Mouse (Mus musculus) kidney, adult 18-20 months (tissue): Measurements from ENCODE around the gene 2700081O15Rik.
"Not testable (repeated sequence)": the region's sequence is repeated elsewhere in the genome, so short reads cannot be mapped to it uniquely, and the experiment has no call there.

Source experiments
- DNase-seq: peaks from one replicate; pipeline ENCODE4 v3.0.0; 2021

The 2700081O15Rik gene

DNA sequence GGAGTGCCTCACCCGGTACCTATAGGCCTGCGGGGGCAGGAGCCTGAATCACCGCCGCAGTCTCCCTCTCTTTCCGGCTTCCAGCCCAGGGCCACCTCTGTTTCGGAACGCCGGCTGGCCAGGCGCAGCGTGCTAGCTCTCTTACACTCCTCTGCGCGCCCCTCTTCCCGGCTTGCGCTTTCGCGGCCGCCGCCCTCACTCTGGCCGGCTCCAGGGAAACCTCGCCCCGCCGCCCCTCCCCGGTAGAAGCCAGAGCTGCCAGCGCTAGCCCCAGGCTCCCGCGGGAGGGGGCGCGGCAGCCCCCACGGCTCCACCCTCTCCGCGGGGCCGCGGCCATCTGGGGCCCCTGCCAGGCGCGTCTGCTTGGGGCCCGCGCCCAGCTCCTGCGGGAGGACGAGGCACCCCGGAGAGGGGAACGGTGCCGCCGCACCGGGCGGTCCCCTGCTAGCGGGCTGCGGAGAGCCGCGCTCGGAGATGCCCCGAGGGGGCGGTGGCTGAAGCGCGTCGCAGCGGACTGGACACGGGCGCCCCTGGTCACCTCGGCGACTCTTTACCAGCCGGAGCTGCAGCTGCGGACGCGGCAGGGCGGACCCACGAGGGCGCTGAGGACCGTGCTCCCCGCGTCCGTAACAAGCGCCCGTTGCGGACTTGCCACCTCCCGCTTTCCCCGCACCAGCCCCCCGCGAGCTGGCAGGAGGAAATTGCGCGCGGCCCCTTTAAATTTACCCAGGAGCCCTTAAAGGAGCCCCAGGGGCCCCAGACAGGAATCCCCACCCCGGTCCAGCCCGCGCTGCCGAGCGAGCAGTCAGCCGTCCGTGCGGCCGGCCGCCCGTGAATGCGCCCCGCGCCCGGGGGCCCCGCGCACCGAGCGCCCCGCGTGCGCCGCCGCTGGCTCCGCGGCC lies at the start of gene 2700081O15Rik:
2700081O15Rik (plus strand) TSS at position 792 of the 902 bp plus-strand sequence.
- DNase-seq = peak; percentile 74

DNA sequence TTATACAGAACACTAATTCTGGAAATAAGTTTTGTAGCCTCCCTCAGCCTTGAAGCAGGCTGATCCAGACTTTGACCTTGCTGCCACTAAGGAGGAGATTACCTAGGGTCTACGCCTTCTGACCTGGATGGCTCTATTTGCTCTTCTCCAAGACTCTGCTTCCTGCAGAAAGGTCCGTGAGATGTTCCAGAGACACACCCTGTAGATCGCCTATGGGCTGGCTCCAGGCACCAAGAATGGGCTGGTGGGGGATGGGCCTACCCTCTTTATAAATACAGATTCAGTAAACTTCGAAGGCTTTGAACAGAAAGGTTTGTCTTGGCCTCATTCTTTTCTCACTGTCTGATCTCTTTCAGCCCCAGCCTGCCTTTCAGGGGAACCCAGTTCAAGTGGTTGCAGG lies 48.0 kb upstream of the 2700081O15Rik start:
- not testable (repeated sequence) for DNase-seq

DNA sequence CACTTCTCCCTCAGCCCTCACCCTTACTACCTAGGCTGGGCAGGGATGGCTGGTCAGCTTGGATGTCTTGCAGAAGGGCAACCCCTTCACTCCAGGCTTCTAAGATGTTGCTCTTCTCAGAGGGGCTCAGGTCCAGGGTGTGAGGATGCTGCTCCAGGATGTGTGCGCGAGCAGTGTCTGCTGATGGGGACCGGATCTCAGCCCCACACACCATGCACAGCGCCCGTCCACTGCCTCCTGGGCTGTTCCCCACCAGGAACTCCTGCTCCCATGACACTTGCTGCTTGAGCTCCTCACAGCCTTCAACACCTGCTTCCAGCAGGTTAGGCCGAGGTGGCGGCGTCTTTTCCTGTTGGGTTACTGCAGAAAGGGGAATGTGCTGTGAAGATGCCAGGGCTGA lies 42.9 kb upstream of the 2700081O15Rik start:
- no peak for DNase-seq

DNA sequence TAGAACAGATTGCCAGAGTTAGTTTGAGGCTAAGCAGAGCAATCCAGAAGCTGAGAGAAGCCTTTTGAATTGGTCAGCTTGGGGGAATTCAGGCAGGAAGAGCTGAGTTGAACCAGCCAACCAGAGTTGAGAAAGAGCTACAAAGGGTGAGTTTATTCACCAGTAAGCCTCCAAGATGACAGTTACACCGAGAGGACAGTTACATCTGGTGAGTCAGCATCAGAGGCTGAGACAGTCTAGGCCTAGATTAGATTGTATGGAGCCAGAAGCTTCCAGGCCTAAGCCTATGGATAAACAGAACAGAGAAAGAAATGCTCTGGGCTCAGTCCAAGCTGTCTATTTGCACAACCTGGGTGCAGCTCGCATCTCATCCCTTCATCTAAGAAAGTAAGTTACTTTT lies 39.8 kb upstream of the 2700081O15Rik start:
- DNase-seq = no peak

DNA sequence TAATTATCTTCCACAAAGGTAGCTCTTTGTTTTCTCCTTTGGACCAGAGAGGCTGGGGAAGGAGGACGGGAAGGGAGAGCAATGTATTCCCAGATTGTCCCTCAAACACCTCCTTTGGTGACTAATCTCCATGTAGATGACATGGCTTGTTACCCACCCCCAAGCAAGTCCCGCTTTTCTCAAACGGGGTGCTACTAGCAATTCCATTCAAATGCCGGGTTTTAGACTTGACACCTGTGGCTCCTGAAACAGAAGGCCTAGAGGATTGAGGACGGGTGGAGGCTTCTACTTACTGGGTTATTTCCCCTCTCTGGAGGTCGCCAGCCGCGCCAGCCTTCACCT lies 35.5 kb upstream of the 2700081O15Rik start:
- DNase-seq = no peak

DNA sequence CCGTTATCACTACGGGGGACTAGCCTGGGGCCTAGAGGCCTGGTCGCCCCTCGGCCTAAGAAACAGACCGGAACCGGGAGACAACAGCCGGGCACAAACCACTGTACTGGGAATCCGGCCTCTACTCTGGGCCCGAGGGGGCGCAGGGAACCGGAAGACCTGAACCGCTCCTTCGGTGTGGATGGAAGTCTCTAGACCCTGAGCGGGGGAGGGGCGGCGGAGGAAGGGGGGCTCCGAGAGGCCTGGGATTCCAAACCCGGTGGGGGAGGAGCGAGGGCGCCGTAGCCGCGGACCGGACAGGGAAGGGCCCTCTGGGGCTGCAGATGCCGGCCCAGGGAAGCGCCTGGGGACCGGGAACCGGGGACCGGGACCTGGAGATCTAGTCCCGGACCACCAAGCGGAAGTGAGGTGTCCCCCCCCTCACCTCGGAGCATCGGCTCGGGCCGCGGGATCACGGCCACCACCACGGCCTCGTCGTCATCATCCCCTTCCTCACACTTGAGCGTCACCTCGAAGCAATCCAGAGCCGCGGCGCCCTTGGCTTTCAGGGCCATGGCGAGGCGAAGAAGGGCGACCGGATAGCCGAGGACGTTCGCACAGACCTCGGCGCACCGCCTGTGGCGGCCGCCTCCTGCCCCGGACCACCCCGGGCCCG lies 35.0 kb upstream of the 2700081O15Rik start:
- peak; percentile 60 for DNase-seq

DNA sequence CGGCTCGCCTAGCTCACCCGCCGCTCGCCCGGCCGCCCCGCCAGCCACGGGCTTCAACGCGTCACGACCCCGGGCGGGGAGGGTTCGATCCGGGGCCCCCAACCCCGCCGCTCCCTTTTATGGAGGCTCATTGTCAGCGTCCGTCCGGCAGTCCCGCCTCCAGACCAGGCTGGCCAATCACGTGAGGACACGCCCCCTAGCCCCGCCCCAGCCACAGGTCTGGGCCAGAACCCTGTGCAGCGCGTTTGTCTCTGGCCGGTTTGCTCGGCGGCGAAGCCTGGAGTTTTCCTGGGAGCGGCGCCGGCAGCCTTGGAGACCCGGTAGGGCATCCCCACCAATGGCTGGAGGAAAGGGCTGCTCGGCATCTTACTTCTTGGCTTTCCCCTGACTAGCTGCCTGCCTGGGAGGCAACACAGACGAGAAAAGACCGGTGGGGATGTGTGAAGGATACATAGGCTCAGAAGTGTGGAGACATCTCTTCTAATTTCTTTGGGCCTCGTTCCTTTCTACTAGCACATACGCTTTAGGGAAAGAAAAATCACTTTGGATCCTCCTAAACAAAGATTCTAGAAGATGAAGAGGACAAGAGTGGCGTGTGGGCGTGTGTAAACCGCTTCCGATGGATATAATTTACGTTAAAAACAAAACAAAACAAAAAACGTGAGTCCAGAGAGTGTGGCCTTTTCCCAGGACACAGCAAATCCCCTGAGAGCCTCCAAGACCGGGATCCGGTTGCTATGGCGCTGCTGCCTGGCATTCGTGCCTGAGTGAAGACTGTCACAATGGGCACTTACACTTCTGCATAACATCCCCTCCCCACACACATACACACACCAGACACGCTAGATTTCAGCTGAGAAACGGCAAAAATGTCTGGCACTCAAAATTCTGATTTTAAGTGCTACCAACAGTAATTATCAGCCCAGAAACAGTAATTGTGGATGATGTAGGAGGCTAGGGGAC lies 34.2 kb upstream of the 2700081O15Rik start, which contains the start of gene Spindoc:
Spindoc (minus strand) TSS at position 92 of the 963 bp plus-strand sequence.
- peak; percentile 100 for DNase-seq

DNA sequence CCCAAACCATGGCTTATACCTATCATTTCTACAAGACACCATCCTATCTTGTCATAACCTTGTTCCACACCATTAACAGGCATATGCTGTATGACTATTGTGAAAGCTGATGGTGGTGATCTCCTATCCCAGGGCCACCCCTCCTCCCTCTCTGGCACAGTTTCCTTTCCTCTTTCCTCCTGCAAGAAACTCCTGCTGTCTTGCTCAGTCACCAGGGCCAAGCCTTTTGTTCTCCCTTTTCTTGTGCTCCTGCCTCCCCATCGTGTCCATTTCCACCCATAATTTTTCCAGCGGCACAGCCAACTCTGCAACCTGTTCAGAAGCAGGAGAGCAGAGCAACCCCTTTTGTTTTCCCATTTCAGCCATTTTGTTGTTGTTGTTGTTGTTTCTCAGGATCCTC lies 31.4 kb upstream of the 2700081O15Rik start:
- no peak for DNase-seq

DNA sequence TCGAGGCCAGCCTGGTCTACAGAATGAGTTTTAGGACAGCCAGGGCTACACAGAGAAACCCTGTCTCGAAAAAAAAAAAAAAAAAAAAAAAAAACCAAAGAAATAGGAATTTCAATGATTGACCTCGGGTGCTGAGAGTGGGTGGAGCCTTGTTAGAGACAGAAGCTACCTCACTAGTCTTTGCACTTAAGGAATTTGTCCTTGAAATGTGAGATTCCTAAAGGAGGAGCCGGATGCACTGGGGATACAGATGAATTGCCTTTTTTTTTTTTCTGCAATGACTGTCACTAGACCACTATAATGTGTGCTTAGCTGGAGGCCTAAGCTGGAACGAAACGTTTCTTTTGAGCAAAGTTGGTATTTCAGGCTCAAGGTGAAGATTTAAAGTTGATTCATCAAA lies 28.9 kb upstream of the 2700081O15Rik start:
- no peak for DNase-seq

DNA sequence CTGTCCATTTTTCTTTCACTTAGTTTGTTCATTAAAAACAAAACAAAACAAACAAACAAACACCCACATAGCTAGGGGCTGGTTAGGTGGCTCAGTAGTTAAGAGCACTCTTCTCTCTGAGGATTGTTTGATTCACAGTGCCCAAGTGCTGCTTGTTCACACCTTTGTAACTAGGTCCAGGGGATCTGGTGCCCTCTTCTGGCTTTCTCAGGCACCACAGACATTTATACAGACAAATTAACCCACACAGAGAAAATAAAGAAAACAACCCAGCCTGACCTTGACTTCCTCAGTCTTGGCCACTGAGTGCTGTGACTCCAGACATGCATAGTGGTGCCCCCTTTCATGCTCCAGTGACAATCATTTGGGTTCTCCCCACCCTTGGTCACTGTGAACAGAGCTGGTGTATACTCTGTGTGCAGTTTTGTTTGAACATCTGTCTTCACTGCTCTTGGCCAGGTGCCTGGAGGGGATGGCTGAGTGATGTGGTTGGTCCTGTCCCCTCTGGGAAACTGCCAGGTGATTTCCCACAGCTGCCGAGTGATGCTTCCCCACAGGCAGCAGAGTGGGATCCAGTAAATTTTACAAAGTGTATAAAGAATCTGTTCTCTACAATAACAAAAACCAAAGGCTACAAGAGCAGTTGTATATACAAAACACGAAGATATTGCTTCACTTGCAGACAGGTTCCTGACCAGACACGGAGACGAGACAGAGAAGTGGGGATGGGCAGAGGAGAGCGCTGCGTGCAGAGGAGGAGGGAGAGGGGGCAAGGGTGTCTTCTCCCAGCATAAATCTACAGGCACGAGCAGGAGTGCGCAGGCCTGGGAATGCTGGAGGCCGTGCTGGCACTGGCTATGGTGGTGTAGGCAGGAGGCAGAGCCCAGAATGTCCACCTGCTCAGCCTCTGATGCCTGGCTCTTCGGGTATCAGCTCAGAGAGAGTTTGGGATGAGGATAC lies 20.3 kb upstream of the 2700081O15Rik start:
- not testable (repeated sequence) for DNase-seq

DNA sequence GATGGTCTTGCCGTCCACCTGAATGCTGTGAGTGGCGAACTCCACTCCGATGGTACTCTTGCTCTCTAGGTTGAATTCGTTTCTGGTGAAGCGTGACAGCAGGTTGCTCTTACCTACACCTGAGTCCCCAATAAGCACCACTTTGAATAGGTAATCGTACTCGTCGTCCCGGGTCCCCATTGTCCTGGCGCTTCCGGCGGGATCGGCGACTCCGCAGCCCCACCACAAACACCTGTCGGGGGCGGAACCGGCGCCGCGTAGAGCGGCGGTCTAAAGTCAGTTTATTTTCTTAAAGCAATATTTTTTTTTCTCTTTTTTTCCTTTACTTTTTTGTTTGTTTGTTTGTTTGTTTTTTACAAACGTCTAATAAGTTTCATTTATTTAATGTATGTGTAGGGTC lies 18.5 kb upstream of the 2700081O15Rik start:
- DNase-seq = not testable (repeated sequence)

DNA sequence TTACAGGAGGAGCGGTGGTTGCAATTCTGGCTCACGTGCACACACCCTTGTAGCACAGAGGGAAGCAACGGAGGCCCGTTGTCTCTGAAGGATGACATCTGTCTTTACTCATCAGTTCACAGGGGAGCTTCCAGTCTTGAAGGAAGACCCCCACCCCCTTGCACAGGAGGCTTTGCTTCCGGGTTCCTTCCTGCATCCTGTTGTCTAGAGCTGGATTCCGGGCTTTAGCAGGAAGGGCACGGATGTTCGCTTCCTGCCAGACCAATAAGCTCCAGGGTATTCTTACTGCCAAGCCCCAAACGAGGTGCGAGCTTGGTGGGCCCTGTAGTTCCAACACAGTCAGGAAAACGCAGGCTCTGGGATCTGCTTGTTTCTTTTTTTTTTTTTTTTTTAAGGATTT lies 16.8 kb upstream of the 2700081O15Rik start:
- peak; percentile 40 for DNase-seq

DNA sequence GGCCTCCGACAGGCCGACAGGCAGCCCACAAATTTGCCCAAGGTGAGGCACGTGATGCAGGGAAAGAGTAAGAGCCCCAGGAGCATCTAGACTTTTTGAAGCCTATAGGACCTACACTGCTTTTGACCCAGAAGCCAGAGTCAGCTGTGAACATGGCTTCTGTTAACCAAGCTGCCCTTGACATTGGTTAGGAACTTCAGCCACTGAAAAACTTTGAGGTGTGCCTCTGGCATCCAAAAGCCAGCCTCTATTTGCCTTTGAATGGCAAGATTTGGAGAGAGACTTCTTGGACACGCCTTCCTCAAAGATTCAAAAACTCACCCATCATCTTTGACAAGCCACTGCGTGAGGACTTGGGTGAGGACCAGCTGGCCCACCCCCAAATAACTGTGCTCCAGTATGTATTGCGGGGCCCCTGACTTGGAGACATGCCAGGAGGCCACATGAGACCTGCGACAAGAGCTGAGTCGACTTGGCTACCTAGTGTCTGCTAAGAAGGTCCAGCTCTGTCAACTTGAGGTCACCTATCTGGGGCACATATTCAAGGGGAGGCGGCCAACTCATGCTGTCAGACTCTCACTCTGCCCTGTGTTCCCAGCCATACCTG lies 12.7 kb upstream of the 2700081O15Rik start:
- no peak for DNase-seq

DNA sequence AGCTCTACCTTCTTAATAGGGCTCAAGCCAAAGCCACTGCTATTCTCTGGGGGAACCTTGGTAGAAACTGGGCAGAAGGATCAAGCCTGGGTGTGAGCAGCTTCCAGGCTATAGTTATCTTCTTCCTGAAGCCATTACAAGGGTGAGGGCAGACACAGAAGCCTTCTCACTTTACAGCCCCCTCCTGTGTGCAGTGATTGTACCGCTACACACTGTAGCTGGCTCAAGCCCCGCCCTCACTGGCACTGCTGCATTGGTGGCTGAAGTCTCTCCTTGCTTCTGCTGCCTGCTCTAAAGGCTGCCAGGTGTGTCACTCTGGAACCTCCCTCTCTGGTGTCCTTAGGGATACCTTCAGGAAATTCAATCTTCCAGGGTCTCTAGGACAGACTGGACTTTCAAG lies 5.1 kb upstream of the 2700081O15Rik start:
- no peak for DNase-seq

DNA sequence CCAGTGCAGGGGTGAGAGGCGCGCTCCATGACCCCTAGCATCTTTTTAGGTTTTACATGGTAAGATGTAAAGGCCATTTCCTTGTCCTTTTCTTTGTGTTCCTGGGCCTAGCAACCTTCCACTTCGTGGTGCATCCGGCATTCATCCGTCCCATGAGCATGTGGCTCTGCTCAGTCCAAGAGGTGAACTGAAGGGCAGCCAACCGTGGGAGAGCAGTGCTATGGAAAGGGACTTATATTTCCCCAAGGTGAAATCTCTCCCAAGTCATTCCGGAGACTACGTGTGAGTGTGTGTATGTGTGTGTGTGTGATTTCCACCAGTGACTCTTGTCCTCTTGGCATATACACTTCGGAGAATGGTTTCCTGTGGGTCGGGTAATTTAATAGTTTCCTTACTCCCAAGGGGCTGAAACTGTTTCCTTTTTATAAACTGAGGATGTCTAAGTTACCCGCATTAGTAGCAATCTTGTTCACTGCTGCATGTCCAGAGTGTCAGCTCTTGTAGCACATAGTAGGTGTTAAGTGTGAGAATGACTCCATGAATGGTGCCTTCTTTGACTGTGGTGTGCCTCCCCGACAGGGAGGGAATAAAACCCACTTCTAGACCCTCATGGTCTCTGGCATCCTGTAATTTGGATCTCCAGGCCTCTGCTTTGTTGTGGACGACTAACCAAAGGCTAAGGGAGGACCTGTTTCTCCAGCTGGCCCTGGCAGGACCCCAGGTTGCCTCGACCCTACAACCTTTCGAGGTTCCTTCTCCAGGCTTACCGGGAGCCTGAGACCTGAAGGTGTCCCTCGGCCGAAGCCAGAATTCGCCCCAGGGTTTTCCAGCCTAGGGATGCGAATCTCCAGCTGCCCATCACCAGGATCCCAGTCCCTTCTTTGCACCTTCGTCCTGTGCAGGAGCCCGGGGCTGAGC lies 1.2 kb upstream of the 2700081O15Rik start:
- peak; percentile 20 for DNase-seq

DNA sequence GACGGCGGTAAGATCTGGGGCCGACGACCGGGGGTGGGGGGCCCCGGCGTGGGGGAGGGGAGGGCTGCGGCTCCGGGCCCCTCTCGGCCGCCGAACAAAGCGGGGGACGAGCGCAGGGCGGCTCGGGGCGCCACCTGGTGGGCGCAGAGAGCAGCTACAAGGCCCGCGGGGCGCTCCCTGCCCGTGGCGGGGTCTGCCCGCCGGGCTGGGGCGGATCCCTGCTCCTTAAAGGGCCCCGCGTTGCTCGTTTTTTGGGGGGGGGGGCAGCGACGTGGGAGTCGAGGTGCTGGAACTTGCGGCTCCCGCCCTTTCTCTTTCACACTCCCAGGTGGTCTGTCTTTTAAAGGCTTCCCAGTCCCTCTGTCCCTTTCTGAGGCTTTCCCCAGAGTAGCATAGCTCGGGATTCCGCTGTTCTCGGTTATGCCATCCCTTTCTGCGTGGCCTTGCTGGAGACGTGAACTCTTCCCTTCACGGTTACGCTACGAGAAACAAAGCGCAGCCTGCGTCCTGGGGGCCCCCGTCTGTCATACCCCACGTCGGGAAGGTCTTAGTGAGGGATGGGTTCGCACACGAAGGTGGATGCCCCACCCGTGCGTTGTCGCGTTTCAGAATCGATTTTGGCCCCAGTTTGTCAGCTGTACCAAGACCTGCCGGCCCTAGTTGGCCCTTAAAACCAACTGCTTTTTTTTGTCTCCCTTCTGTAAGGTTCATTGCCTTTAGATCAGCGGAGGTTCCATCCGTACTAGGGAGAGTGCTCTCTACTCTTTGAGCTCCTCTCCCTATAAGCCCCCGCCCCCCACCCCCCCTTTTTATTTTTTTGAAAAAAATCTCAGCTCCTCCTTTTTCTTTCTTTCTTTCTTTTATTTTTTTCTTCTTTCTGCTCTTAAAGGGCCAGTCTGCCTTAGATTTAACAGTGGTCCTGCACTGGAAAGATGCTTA lies 755 bp downstream of the 2700081O15Rik start:
- DNase-seq = peak; percentile 81

DNA sequence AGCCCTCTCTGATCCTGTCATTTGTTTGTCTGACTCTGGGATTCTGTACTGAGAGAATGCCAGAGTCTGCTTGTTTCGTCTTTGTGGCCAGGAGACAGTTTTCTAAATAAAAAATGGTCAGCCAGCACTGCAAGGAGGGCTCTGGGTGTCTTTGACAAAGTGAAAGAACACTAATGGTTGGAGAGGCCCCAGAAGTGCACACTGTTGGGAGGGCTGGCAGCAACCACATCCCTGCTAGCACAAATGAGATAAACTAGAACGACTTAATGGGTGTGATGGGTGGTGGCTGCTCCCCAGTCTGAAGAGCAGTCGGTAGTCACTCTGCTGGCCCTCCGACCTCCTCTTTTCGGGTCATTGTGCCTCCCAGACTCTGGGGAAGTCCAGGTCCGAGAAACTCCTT lies 1.7 kb downstream of the 2700081O15Rik start:
- no peak for DNase-seq

DNA sequence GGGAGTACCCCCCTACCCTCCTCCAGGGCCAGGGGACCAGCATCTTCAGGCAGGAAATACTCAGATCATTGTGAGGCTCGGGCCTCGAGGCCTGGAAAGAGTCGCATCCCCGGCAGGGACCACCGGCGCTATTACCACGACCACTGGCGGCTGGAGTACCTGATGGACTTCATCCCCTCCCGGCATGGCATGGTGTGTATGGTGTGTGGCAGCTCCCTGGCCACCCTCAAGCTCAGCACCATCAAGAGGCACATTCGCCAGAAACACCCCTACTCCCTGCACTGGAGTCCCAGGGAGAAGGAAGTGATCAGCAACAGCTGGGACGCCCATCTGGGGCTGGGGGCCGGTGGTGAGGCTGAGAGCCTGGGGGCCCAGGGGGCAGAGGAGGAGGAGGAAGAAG lies 2.7 kb downstream of the 2700081O15Rik start:
- DNase-seq = no peak
